Mouse (Mus musculus) hematopoietic stem cell, adult 5-6 weeks (primary cell): ENCODE data around the gene Gngt1. TPM values are rescaled to one million over a fixed set of nuclear protein-coding genes. Genes with fewer than 3 reads are reported as not detected.

Experiments
- ATAC-seq, 2 experiments: fragments of 125-278 bp in 1 of 2; replicated peaks in 1 of 2; 2 replicates each; pipeline ENCODE4 v1.8.0; 2016 to 2017; ENCODE audit warnings: inconsistent platforms in 2 of 2, mild to moderate bottlenecking in 2 of 2, moderate number of reproducible peaks in 2 of 2, low read depth in 1 of 2, moderate TSS enrichment in 1 of 2; ENCODE audit not compliant: low FRiP score in 2 of 2, poor library complexity in 2 of 2, severe bottlenecking in 2 of 2, insufficient read depth in 1 of 2, low TSS enrichment in 1 of 2
- total RNA-seq: library from RNA; stranded (forward); fragments of 172-1452, 232-1000 nt; gene quantifications from 2 replicates; pipeline ENCODE4 v1.2.3, GENCODE M21; 2017

Gngt1 gene
- total RNA-seq = not detected in 2 replicates

- no peak for ATAC-seq
These were observed at the start of gene Gngt1 for GRCm38 (mm10) chr6:3993492-3993891. TSS of gene Gngt1 (plus strand) at chr6:3993792.

DNA sequence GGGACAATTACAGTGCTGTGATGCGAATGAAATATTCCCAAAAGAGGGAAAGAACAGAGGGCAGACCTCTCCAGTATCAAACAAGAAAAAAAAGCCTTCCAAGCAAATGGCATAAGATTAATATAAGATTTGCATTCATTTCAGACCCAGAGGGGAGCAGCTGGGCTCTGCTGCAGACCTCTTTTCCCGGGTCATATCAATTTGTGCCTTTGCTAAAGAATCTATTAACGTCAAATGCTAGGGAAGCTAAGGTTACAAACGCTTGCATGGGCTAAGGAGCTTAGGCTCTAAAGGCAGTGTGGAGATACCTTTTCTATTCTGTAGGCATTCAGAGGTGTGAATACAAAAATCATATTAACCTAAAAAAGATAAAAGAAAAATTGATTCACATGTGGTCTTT lies 38.6 kb upstream of the Gngt1 start:
- ATAC-seq = no peak

DNA sequence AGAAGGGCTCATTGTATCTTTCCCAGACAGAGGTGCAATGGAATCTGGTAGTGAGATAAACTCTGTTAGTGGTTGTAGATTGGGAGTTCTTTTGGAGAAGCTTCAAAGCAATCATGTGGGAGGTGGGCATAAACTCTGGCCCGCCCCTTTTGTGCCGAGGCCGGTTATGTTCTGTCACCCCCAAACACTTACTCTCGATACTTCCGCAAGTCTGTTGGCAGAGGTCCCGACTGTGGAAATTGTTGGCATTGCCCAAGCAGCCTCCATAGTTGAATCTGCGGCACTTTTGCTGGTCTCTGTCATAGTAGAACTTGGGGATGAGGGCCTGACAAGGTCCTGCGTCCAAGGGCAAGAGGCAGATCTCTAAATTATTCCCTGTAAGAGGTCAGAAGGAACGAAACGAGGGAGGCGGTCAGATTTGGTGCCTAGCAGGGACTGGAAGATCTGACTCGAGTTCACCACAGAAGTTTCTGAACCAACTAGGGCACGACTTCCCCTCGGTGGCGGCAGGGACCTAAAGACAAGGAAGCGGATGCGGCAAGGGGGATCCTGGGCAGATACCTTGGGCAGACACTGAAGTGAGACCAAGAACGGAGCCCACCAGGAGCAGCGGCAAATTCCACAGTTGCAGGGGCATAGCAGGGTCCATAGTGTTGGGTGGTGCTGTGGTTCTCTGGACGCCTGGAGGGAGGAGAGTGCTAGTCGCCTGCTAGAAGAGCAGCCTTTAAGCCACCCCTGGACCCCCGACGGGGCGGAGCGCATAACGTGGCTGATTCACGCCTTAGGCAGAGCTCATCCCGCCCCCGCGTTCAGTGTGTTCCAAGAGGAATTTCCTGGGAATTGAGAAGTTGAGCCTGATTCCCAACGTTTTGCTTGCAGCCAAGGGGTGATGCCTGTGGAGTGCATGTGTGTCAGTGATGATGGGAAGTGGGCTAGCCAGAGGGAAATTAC lies 25.6 kb upstream of the Gngt1 start:
- peak; percentile 90 to 91 for ATAC-seq

DNA sequence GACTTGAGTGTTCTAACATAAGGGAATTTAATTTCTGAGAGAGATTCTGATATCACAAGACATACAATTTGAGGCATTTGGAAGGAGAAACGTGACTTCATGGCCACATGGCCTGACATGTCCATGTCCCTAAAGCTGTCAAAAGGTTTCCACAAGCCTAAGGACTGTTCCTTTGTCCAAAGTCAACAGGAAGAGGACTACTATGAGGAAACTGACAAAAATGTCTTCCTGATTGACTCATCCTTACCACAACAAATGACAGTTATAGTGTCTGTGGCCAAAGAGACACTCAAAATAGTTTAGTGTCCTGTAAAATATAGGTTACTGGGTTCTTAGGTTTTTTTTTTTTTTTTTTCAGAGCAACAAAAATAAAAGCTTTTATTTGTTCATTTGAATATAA lies 19.9 kb upstream of the Gngt1 start:
- peak in 1 of 2 experiments; percentile 29; a peak in 1 of 4 replicates for ATAC-seq

GRCm38 (mm10) chr6:3982661-3983284 lies 10.8 kb upstream of the Gngt1 start:
- ATAC-seq = no peak

- ATAC-seq = no peak
These were observed 4.8 kb upstream of the Gngt1 start, which contains the start of gene Tfpi2 for GRCm38 (mm10) chr6:3988750-3989149. TSS of gene Tfpi2 (minus strand) at chr6:3988919.

DNA sequence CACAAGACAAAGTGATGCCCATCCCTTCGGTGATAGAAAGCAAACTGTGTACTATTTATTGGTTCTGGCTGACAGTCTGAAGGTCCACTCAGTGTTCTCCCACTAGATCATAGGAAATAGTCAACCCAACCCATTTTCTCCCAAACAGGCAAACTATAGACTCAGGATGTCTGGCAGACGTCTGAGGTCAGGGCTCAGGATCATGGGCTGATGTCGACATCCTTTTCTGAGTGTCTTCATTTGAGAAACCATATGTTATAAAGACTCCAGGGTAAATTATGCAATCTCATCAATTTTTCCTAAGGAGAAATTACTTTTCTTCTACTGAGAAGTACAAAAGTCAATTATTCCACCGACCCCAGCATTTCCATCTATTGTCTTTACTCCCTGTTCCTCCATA lies 4.5 kb downstream of the Gngt1 start:
- ATAC-seq = no peak

- ATAC-seq = no peak
These were observed 5.7 kb downstream of the Gngt1 start for GRCm38 (mm10) chr6:3999296-3999695.

DNA sequence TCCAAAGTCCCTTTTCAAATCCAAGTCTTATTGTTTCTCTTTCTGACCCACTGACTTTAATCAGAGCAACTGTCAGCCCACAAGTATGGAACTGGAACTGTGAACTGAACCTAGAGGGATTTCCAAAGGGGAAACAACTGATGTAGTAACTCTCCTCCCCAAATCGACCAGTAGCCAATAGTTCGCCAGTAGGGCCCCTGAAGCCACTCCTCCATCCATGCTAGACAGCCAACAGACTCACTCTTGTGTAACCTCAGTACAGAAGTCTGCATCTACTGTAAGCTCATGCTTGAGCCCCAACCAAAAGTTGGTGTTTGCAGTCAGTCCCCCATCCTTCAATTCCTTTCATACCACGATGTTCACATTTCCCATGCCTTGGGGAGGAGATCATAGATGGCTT lies 7.1 kb downstream of the Gngt1 start:
- peak; percentile 25 to 46; a peak in 1 of 4 replicates for ATAC-seq

DNA sequence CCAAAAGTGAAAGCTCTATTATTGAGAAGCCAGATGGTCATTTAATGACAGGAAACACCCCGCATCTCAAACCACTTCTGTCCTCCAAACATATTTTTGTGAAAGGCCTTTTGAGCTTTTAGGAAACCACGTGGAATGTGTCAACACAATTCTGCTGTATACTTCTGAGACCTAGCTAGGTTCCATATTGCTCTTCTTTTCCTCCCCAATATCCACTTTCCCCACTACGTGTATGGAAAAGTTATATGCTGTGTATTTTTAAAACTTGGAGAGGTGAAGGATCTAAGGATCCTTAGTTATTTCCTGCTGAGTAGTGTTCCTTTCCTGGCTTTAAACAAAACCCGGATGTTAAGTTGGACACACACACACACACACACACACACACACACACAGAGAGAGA lies 9.9 kb downstream of the Gngt1 start:
- no peak; a peak in 1 of 4 replicates for ATAC-seq

GRCm38 (mm10) chr6:4003890-4004306 lies 10.3 kb downstream of the Gngt1 start, which contains the start of gene Gng11:
TSS of gene Gng11 (plus strand) at chr6:4003904.
- ATAC-seq = peak; percentile 79 to 90

DNA sequence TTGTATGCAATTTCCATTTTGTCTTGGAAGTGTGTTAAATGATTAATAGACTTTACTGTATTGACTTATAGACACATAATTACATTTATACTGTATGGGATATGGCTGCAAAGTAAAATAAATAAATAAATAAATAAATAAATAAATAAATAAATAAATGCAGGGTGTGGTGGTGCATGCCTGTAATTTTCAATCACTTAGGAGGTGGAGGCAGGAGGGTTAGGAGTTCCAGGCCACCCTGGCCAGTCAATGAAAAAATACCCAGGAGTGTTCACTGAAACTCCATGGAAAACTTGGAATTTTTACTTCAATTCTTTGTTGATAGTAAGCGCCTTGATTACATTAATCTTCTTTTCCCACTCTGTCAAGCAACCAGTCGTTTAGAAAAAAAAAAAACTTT lies 11.2 kb downstream of the Gngt1 start:
- ATAC-seq = no peak

- ATAC-seq = no peak
These were observed 15.0 kb downstream of the Gngt1 start for GRCm38 (mm10) chr6:4008501-4009040.

DNA sequence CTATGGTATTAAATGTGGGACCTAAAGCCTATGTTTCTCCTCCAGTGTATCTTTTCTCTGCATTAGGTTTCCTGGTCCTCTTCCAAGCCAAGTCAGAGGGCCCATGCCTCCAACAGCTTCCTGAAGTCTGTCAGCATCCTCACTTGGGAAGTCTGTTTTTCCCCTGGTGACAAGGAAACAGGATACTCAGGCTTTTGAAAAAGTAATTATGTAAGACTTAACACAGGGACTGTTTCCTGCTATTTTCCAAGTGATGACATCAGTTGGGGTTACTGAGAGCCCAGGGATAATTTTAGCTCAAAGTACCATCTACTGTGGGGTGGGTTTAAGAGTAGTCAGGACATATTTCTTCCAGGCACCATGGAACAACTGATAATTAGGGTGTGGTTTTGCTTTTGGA lies 16.0 kb downstream of the Gngt1 start:
- no peak for ATAC-seq

DNA sequence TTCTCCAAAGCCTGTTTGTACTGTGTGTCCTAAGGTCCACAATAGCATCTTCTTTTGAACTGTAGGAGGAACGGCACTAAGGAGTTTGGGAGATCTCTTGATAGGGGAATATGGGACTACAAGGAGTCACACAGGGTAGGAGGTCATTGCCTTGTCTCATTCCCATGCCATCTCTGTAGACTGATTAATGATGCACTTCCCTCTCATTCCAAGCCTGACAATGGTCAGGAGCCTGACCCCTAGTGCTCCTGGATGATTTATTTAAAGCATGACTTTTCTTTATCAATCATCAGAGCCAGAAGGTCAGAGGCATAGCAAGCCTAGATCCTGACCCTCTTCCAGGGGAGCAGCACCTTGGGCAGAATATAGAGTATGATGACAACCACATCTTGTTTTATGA lies 29.1 kb downstream of the Gngt1 start:
- no peak for ATAC-seq

DNA sequence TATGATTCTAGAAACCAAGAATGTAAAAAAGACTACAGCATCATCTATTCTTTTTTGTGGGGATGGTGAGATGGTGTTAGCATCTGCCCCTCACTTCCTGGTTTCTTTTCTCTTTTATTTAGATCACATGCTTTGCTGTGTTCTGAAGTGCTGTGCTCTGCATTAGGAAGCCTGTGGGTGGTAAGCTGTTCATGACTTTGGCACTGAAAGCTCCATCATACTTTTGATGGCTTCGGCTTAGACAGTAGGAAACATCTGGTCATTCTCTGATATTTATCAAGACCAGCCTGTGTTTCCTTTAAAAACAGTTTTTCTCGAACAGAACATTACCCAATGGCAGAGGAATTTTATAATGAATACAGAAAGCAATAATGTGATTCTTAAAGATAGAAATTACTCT lies 32.8 kb downstream of the Gngt1 start:
- peak; percentile 89 to 91 for ATAC-seq

- ATAC-seq = no peak
These were observed 37.4 kb downstream of the Gngt1 start for GRCm38 (mm10) chr6:4030956-4031355.

DNA sequence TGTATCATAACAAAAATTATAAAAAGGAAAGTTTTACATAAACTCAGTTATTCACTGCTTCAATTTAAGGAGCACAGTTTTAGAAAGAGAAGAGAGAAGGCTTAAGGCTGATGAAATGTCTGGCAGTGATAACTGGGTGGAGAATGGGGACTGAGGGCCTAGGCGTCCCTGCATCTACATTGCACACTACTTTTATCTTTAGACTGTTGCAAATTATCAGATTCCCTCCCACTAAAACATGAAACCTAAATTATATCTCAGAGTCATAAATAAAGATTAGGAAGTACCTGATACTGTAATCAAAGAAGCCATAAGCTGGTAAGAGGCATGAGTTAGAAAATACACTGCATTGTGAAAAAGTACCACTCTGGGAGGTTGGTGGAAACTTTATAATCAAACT lies 48.2 kb downstream of the Gngt1 start:
- no peak for ATAC-seq
